Mouse (Mus musculus): ENCODE data around the gene Cbx8. TPM values are rescaled to one million over a fixed set of nuclear protein-coding genes. Genes with fewer than 3 reads are reported as not detected.

The Cbx8 gene
- 7.7 and 11.4 TPM in 2 replicates for polyA plus RNA-seq (2014; fragmentation: Nextera tagmentation; extraction: Ambion mirVana)

DNA sequence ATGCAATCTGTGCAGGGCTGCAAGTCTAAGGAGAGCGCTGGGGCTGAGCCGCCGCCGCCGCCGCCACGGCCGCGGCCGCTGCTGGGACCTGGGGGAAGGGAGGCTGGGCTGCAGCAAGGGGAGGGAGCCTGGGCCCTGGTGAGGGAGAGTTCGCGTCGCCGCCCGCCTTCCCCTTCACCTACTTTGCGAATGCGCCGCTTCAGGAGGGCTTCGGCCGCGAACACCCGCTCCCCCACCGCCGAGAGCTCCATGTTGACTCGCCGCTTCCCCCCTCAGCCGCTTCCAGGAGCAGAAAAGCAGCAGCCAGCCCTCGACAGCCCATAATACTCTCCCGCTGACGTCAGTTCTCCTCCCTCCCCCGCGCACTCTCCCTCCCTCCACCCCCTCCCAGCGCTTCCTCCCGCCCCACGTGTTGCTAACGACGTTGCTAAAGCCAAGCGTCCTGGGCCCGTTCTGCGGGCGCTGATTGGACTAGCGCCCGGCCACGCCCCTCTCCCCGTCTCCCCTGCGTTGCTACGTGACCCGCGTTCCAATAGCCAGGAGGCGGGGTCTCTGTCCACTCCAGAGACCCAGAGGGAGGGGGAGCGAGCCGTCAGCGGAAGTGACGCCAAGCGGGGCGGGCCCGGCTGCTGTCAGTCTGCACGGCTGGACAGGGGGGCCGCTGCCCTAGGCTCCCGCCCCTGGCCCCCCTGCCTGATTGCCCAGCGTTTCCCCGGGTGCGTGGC lies at the start of gene Cbx8:
Cbx8 (minus strand) TSS at position 370 of the 725 bp plus-strand sequence.
- DNase-seq (ENCODE audit: low spot score) (peak; percentile 98), ATAC-seq (replicated peaks; ENCODE audit: low FRiP score, low TSS enrichment, low read depth) (peak; percentile 90)
- peaks cover 7% of the 10 kb centered on the region for H3K36me3 ChIP-seq (ENCODE audit: control insufficient read depth, insufficient read depth, low read length)
- H3K4me1 ChIP-seq (replicated peaks; ENCODE audit: control insufficient read depth, insufficient read depth, low read length): peaks cover 51% of the 10 kb centered on the region
- peak within 1 kb of the TSS; percentile 57 for H3K9ac ChIP-seq (ENCODE audit: low read length)
- WGBS: under 1% methylated on average over 63 of the region's 63 CpGs
- peaks cover 81% of the 10 kb centered on the region for H3K27me3 ChIP-seq (replicated peaks; ENCODE audit: control insufficient read depth, insufficient read depth, low read length)
- peak within 1 kb of the TSS; percentile 48; the same call in 1 of the 2 replicates for H3K27ac ChIP-seq (ENCODE audit: low read depth)
- H3K4me3 ChIP-seq (ENCODE audit: low read depth, low read length): peak within 1 kb of the TSS; percentile 68
- H3K4me2 ChIP-seq (ENCODE audit: low read length): peak within 1 kb of the TSS; percentile 97
- H3K9me3 ChIP-seq (ENCODE audit: control insufficient read depth, low read length): no peaks in the 10 kb centered on the region

DNA sequence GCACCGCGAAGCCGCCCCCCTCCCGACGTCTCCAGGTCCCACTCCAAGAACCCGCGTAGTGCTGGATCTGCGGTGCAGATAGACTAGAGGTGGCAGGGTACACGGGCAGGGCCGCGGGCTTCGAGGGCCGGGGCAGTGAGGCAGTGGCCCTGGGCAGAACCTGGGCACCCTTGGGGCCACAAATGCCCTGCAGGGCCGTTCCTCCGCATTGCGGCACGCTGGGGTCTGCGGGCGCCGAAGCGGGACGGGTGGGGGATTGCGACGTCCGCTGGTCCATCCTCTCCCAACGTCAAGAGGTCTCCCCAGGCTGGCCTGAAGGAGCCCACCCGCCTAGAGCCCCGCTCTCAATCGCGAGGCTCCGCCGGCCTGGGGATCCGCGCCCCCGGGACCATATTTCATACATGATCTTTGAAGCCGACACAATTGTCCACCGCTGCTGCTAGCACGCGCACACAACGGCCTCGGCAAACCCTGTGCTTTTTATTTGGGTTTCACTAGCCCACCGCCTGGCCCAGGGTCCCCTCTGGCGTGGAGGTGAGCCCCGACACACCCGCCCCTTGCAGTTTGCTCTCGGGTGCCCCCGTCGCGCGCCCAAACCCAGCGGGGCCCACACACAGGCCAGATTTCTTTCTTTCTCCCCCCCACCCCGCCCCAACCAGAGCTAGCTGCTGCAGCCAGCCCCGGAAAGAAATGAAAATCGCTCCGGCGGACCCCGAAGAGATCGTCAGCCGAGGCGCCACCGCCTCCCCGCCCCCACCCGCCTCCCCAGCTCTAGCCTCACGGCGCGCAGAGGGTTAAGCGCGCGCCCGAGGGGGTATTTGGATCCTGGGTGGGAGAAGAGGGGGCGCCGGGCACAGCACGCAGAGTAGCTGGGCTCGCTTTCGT lies 49.5 kb upstream of the Cbx8 start:
- Histone ChIP-seq H3K27ac (ENCODE audit: low read depth) (peak overlapping the region; percentile 64), H3K4me2 (ENCODE audit: low read length) (peak overlapping the region; percentile 99), H3K4me3 (ENCODE audit: low read depth, low read length) (peak overlapping the region; percentile 56), H3K36me3 (ENCODE audit: control insufficient read depth, insufficient read depth, low read length) (no peaks in the 10 kb centered on the region), H3K9me3 (ENCODE audit: control insufficient read depth, low read length) (no peaks in the 10 kb centered on the region), H3K9ac (ENCODE audit: low read length) (peak overlapping the region; percentile 59), H3K27me3 (replicated peaks; ENCODE audit: control insufficient read depth, insufficient read depth, low read length) (peaks cover 39% of the 10 kb centered on the region), H3K4me1 (replicated peaks; ENCODE audit: control insufficient read depth, insufficient read depth, low read length) (peaks cover 42% of the 10 kb centered on the region)
- DNase-seq (ENCODE audit: low spot score) (peak; percentile 87), ATAC-seq (replicated peaks; ENCODE audit: low FRiP score, low TSS enrichment, low read depth) (no peak)
- WGBS: under 1% methylated on average over 74 of the region's 75 CpGs

DNA sequence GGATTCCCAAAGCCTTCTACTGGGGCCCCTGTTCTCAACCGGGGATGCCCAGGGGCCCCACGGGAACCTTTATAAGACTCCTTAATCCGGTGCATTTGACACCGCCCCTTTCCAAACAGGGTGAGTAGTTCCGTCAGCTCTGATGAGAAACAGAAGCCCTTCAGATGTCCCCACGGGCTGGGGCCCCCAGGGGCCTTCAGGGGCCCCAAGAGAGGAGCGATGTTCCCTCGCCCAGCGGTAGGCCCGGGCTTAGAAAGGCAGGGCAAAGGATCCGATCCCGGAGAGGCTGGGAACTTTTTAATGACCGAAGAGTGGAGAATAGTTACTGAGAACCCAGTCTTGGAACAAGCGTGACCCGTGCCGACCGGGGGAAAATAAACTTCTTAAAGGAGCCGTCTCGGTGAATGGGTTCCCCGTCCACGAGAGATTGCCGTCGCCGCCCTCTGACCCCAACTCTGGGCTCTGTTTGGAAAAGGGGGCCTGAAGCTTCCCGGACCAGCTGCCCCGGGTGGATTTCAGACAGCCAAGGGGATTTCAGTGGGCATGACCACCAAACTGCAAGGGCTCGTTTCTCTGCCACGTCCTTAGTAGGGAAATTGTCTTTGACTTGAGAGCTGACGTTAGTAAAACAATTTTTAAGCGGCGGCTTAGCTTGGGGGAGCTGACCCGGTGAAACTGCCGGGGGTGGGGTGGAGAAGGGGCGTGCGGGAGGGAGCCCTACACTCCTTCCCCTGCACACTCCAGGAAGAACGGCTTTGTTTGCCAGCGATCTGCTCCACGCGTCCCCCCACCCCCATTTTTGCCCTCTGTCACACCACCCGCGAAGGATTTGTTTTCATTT lies 48.7 kb upstream of the Cbx8 start:
- Histone ChIP-seq H3K27ac (ENCODE audit: low read depth) (peak overlapping the region; percentile 64; the same call in 1 of the 2 replicates), H3K27me3 (replicated peaks; ENCODE audit: control insufficient read depth, insufficient read depth, low read length) (peaks cover 39% of the 10 kb centered on the region), H3K4me2 (ENCODE audit: low read length) (peak overlapping the region; percentile 99), H3K4me1 (replicated peaks; ENCODE audit: control insufficient read depth, insufficient read depth, low read length) (peaks cover 44% of the 10 kb centered on the region), H3K9ac (ENCODE audit: low read length) (peak overlapping the region; percentile 59), H3K9me3 (ENCODE audit: control insufficient read depth, low read length) (no peaks in the 10 kb centered on the region), H3K36me3 (ENCODE audit: control insufficient read depth, insufficient read depth, low read length) (no peaks in the 10 kb centered on the region), H3K4me3 (ENCODE audit: low read depth, low read length) (peak overlapping the region; percentile 56)
- 1% methylated on average over 41 of the region's 41 CpGs for WGBS
- peak; percentile 78 for DNase-seq (ENCODE audit: low spot score)
- no peak for ATAC-seq (replicated peaks; ENCODE audit: low FRiP score, low TSS enrichment, low read depth)

DNA sequence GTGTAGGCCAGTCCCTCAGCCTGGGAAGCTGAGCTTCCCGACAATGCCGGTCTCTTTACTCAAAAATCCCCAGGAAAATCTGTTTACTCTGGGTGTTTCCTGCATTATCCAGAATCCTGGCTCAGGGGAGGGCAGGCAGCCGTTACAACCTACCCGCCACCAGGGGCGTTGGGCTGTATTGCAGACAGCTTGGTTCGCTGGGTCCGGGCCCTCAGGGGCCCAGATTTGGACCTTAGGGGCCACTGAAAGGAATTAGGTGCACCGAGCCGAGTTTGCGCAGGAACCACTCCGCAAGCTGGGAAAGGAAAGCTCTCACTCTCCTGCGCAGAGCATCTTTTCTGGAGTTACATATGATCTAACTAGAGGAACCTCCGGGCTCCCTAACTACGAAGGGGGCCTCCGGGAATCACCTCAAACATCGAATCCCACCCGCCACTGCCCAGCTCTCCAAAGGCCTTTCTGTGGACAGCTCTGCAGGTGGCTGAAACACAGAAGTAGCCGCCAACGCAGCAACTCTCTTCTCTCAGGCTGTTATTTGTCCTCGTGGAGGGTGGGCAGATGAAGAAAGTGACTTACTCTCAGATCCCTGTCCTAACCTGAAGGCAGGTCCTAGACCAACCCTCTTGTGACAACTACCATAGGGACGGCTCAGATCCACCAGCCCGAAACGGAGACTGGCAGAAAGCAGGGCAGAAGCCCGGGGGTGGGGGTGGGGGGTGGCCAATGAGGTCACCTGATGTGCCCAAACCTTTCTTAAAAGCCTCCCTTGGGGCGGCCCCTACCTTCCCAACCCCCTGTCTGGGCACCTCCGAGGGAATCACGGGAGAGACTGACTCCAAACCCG lies 47.8 kb upstream of the Cbx8 start:
- H3K27ac ChIP-seq (ENCODE audit: low read depth): no peak overlapping the region
- DNase-seq (ENCODE audit: low spot score) (peak; percentile 82), ATAC-seq (replicated peaks; ENCODE audit: low FRiP score, low TSS enrichment, low read depth) (no peak)
- 3% methylated on average over 28 of the region's 28 CpGs for WGBS
- no peaks in the 10 kb centered on the region for H3K36me3 ChIP-seq (ENCODE audit: control insufficient read depth, insufficient read depth, low read length)
- no peak overlapping the region for H3K9ac ChIP-seq (ENCODE audit: low read length)
- peak overlapping the region; percentile 99 for H3K4me2 ChIP-seq (ENCODE audit: low read length)
- no peaks in the 10 kb centered on the region for H3K9me3 ChIP-seq (ENCODE audit: control insufficient read depth, low read length)
- peak overlapping the region; percentile 56; the same call in 1 of the 2 replicates for H3K4me3 ChIP-seq (ENCODE audit: low read depth, low read length)
- H3K27me3 ChIP-seq (replicated peaks; ENCODE audit: control insufficient read depth, insufficient read depth, low read length): peaks cover 39% of the 10 kb centered on the region
- peaks cover 52% of the 10 kb centered on the region for H3K4me1 ChIP-seq (replicated peaks; ENCODE audit: control insufficient read depth, insufficient read depth, low read length)

DNA sequence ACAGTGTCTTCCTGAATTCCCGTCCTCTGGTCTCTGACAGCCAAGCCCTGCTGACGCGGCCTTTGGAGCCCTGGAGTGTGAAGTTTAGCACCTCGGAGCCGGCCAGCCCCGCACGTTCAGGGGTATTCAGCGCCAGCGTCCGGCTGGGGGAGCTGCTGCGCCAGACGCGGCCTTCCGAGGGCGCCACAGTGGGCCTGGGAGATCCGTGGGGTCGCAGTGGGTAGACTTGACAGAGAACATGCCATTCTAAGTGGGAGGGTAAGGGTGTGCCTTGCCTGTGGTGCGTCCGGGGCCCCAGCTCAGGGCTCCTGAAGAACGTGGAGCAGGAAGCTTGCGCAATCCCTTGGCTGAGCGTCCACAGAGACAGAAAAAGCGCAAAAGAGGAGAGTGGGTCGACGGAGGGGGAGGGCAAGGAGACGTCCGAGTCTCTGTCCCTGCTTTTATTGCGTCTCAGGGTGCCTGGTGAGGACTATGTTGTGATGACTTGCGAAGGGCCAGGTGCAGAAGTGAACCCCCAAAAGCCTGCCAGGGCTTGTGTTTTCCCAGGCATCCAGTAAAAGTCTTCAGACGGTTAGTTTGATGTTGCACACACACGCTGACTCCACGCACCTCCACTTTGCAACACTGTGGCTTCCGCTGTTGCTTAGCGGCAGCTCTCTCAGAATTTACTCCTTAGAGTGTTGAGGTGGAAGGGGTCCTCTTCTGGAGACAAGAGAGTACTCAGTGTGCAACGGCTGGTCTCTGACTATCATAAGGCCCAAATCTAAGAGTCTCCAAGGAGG lies 46.7 kb upstream of the Cbx8 start:
- H3K27ac ChIP-seq (ENCODE audit: low read depth): no peak overlapping the region
- no peak overlapping the region for H3K9ac ChIP-seq (ENCODE audit: low read length)
- 8% methylated on average over 35 of the region's 35 CpGs for WGBS
- H3K4me3 ChIP-seq (ENCODE audit: low read depth, low read length): no peak overlapping the region
- peaks cover 63% of the 10 kb centered on the region for H3K4me1 ChIP-seq (replicated peaks; ENCODE audit: control insufficient read depth, insufficient read depth, low read length)
- no peaks in the 10 kb centered on the region for H3K9me3 ChIP-seq (ENCODE audit: control insufficient read depth, low read length)
- peak; percentile 84 for DNase-seq (ENCODE audit: low spot score)
- H3K27me3 ChIP-seq (replicated peaks; ENCODE audit: control insufficient read depth, insufficient read depth, low read length): peaks cover 39% of the 10 kb centered on the region
- ATAC-seq (replicated peaks; ENCODE audit: low FRiP score, low TSS enrichment, low read depth): no peak
- H3K4me2 ChIP-seq (ENCODE audit: low read length): peak overlapping the region; percentile 32
- peaks cover 2% of the 10 kb centered on the region; the same call in 1 of the 2 replicates for H3K36me3 ChIP-seq (ENCODE audit: control insufficient read depth, insufficient read depth, low read length)

DNA sequence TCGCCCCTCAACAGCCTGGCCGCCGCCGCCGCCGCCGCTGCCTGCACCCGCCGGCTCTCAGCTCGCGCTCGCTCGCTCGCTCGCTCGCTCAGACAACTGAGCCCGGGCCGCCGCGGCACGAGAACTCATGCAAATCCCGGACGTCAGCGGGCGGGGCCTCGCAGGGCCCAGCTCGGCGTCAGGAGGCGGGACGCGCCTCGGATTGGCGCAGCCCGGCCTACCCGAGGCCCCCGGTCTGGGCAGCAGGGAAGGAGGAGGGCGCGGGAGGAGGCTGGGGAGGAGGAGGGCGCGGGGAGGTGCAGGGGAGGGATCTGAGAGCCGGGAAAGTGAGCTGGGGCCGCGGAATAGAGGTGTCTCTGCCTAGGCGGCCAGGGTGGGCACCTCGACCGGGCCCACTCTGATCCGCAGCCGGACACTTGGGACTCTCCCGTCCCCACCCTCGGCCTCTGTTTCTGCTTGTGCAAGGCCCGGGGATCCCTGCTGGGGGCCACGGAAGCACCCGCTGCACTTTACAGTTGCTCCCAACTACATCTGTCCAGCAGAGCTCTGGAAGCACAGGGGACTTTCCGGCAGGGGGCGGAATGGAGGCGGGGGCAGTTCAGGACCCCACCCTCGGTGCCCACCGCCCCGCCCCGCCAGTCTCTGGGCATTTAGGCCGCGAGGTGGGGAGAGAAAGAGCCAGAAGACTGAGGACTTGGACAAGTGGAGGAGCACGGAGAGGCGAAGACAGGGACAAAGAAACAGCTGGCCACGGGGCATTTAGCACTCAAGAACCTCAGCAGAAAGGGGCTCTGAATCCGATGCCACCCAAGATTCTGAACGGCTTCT lies 45.6 kb upstream of the Cbx8 start, which contains the start of gene Cbx4:
Cbx4 (minus strand) TSS at position 78 of the 828 bp plus-strand sequence.
- Histone ChIP-seq H3K9me3 (ENCODE audit: control insufficient read depth, low read length) (no peaks in the 10 kb centered on the region), H3K27me3 (replicated peaks; ENCODE audit: control insufficient read depth, insufficient read depth, low read length) (peaks cover 48% of the 10 kb centered on the region), H3K36me3 (ENCODE audit: control insufficient read depth, insufficient read depth, low read length) (peaks cover 14% of the 10 kb centered on the region), H3K4me1 (replicated peaks; ENCODE audit: control insufficient read depth, insufficient read depth, low read length) (peaks cover 70% of the 10 kb centered on the region), H3K27ac (ENCODE audit: low read depth) (peak within 1 kb of the TSS; percentile 98), H3K4me2 (ENCODE audit: low read length) (peak within 1 kb of the TSS; percentile 93), H3K9ac (ENCODE audit: low read length) (peak within 1 kb of the TSS; percentile 91), H3K4me3 (ENCODE audit: low read depth, low read length) (peak within 1 kb of the TSS; percentile 92)
- peak; percentile 81 for ATAC-seq (replicated peaks; ENCODE audit: low FRiP score, low TSS enrichment, low read depth)
- DNase-seq (ENCODE audit: low spot score): peak; percentile 93
- 1% methylated on average over 64 of the region's 67 CpGs for WGBS

Data from intestine, embryonic 14.5 days (tissue).